Mouse (Mus musculus): ENCODE data around the gene Rbm8a. TPM values are rescaled to one million over a fixed set of nuclear protein-coding genes. Genes with fewer than 3 reads are reported as not detected.

The Rbm8a gene
- polyA plus RNA-seq, 1 experiment = 3.1 TPM

GRCm38 (mm10) chr3:96593790-96594560 is 35.8 kb upstream of the Rbm8a start, which contains the start of gene Polr3gl:
Gene Polr3gl (minus strand): TSS chr3:96594181.
- peak; percentile 86 to 96 for DNase-seq (ENCODE audit: low read depth in 1 of 2, low spot score in 2 of 2)

GRCm38 (mm10) chr3:96594851-96595250 is 34.9 kb upstream of the Rbm8a start:
- no peak for DNase-seq (ENCODE audit: low read depth in 1 of 2, low spot score in 2 of 2)
- H3K27ac ChIP-seq (ENCODE audit: insufficient read depth, low read length) = no peak overlapping the region
- H3K4me1 ChIP-seq (ENCODE audit: control insufficient read depth, insufficient read depth, insufficient read length) = peaks cover 19% of the 10 kb centered on the region
- H3K36me3 ChIP-seq (ENCODE audit: control insufficient read depth, insufficient read depth, low read length) = no peaks in the 10 kb centered on the region
- peaks cover 28% of the 10 kb centered on the region for H3K27me3 ChIP-seq (ENCODE audit: control insufficient read depth, insufficient read depth, low read length)
- H3K4me3 ChIP-seq (ENCODE audit: extremely low read depth, insufficient read depth, insufficient read length) = no peak overlapping the region
- TF ChIP-seq POLR2A (IDR thresholded peaks at IDR 0.05; ENCODE audit: low read depth, low read length) (no peak), CTCF (IDR thresholded peaks at IDR 0.05; ENCODE audit: extremely low read depth, insufficient read depth, insufficient read length, insufficient replicate concordance) (no peak)
- 95% methylated on average over 5 of the region's 5 CpGs for WGBS

More at GRCm38 (mm10) chr3:96593790-96594560, 35.8 kb upstream of the Rbm8a start, which contains the start of gene Polr3gl:
- Histone ChIP-seq H3K27me3 (ENCODE audit: control insufficient read depth, insufficient read depth, low read length) (peaks cover 26% of the 10 kb centered on the region), H3K4me3 (ENCODE audit: extremely low read depth, insufficient read depth, insufficient read length) (peak within 1 kb of the TSS; percentile 77), H3K27ac (ENCODE audit: insufficient read depth, low read length) (peak within 1 kb of the TSS; percentile 89), H3K4me1 (ENCODE audit: control insufficient read depth, insufficient read depth, insufficient read length) (peaks cover 19% of the 10 kb centered on the region), H3K36me3 (ENCODE audit: control insufficient read depth, insufficient read depth, low read length) (no peaks in the 10 kb centered on the region)
- peak; percentile 42 for TF ChIP-seq POLR2A (IDR thresholded peaks at IDR 0.05; ENCODE audit: low read depth, low read length)
- TF ChIP-seq CTCF (IDR thresholded peaks at IDR 0.05; ENCODE audit: extremely low read depth, insufficient read depth, insufficient read length, insufficient replicate concordance) = no peak
- under 1% methylated on average over 36 of the region's 38 CpGs for WGBS

GRCm38 (mm10) chr3:96595661-96596060 is 34.1 kb upstream of the Rbm8a start:
- Histone ChIP-seq H3K27ac (ENCODE audit: insufficient read depth, low read length) (no peak overlapping the region), H3K27me3 (ENCODE audit: control insufficient read depth, insufficient read depth, low read length) (peaks cover 28% of the 10 kb centered on the region), H3K4me1 (ENCODE audit: control insufficient read depth, insufficient read depth, insufficient read length) (peaks cover 19% of the 10 kb centered on the region), H3K4me3 (ENCODE audit: extremely low read depth, insufficient read depth, insufficient read length) (no peak overlapping the region), H3K36me3 (ENCODE audit: control insufficient read depth, insufficient read depth, low read length) (no peaks in the 10 kb centered on the region)
- WGBS = 55% methylated on average over 6 of the region's 6 CpGs
- DNase-seq (ENCODE audit: low read depth in 1 of 2, low spot score in 2 of 2) = no peak
- TF ChIP-seq CTCF (IDR thresholded peaks at IDR 0.05; ENCODE audit: extremely low read depth, insufficient read depth, insufficient read length, insufficient replicate concordance) (no peak), POLR2A (IDR thresholded peaks at IDR 0.05; ENCODE audit: low read depth, low read length) (no peak)

GRCm38 (mm10) chr3:96596228-96596707 is 33.5 kb upstream of the Rbm8a start, which contains the start of gene Ankrd34a:
Gene Ankrd34a (plus strand): TSS chr3:96596636.
- no peaks in the 10 kb centered on the region for H3K36me3 ChIP-seq (ENCODE audit: control insufficient read depth, insufficient read depth, low read length)
- no peak within 1 kb of the TSS for H3K27ac ChIP-seq (ENCODE audit: insufficient read depth, low read length)
- no peak for DNase-seq (ENCODE audit: low read depth in 1 of 2, low spot score in 2 of 2)
- WGBS = 7% methylated on average over 20 of the region's 23 CpGs
- peaks cover 19% of the 10 kb centered on the region for H3K4me1 ChIP-seq (ENCODE audit: control insufficient read depth, insufficient read depth, insufficient read length)
- no peak for TF ChIP-seq POLR2A (IDR thresholded peaks at IDR 0.05; ENCODE audit: low read depth, low read length)
- no peak for TF ChIP-seq CTCF (IDR thresholded peaks at IDR 0.05; ENCODE audit: extremely low read depth, insufficient read depth, insufficient read length, insufficient replicate concordance)
- H3K27me3 ChIP-seq (ENCODE audit: control insufficient read depth, insufficient read depth, low read length) = peaks cover 28% of the 10 kb centered on the region
- H3K4me3 ChIP-seq (ENCODE audit: extremely low read depth, insufficient read depth, insufficient read length) = peak within 1 kb of the TSS; percentile 47; the same call in 1 of the 2 replicates

- H3K27ac ChIP-seq (ENCODE audit: insufficient read depth, low read length) = no peak overlapping the region
- 3% methylated on average over 11 of the region's 12 CpGs for WGBS
- H3K27me3 ChIP-seq (ENCODE audit: control insufficient read depth, insufficient read depth, low read length) = peaks cover 28% of the 10 kb centered on the region
- H3K4me1 ChIP-seq (ENCODE audit: control insufficient read depth, insufficient read depth, insufficient read length) = peaks cover 19% of the 10 kb centered on the region
- H3K4me3 ChIP-seq (ENCODE audit: extremely low read depth, insufficient read depth, insufficient read length) = peak overlapping the region; percentile 47; the same call in 1 of the 2 replicates
- H3K36me3 ChIP-seq (ENCODE audit: control insufficient read depth, insufficient read depth, low read length) = no peaks in the 10 kb centered on the region
- no peak for DNase-seq (ENCODE audit: low read depth in 1 of 2, low spot score in 2 of 2)
- TF ChIP-seq CTCF (IDR thresholded peaks at IDR 0.05; ENCODE audit: extremely low read depth, insufficient read depth, insufficient read length, insufficient replicate concordance) (no peak), POLR2A (IDR thresholded peaks at IDR 0.05; ENCODE audit: low read depth, low read length) (no peak)
Measured at GRCm38 (mm10) chr3:96596855-96597254, 32.9 kb upstream of the Rbm8a start.

GRCm38 (mm10) chr3:96597435-96597891 is 32.3 kb upstream of the Rbm8a start:
- Histone ChIP-seq H3K27me3 (ENCODE audit: control insufficient read depth, insufficient read depth, low read length) (peaks cover 28% of the 10 kb centered on the region), H3K27ac (ENCODE audit: insufficient read depth, low read length) (no peak overlapping the region), H3K4me3 (ENCODE audit: extremely low read depth, insufficient read depth, insufficient read length) (peak overlapping the region; percentile 47; the same call in 1 of the 2 replicates), H3K36me3 (ENCODE audit: control insufficient read depth, insufficient read depth, low read length) (no peaks in the 10 kb centered on the region), H3K4me1 (ENCODE audit: control insufficient read depth, insufficient read depth, insufficient read length) (peaks cover 19% of the 10 kb centered on the region)
- TF ChIP-seq CTCF (IDR thresholded peaks at IDR 0.05; ENCODE audit: extremely low read depth, insufficient read depth, insufficient read length, insufficient replicate concordance) (no peak), POLR2A (IDR thresholded peaks at IDR 0.05; ENCODE audit: low read depth, low read length) (no peak)
- DNase-seq (ENCODE audit: low read depth in 1 of 2, low spot score in 2 of 2) = no peak
- WGBS = 2% methylated on average over 40 of the region's 40 CpGs

All from spleen, adult 2 months (tissue).